Mouse (Mus musculus) megakaryocyte, embryonic 14.5 days (primary cell): ENCODE results near the gene Tom1l2. TPM values are rescaled to one million over a fixed set of nuclear protein-coding genes. Genes with fewer than 3 reads are reported as not detected.
A peak's percentile ranks its signal among the peaks of the same experiment; 100 is the strongest.

Source experiments
- H3K27me3 ChIP-seq: replicated peaks from 2 replicates; pipeline ENCODE3; 2012; ENCODE audit warnings: inconsistent platforms
- H3K36me3 ChIP-seq: replicated peaks from 2 replicates; pipeline ENCODE3; 2012; ENCODE audit warnings: low read length, inconsistent platforms, mixed read lengths
- H3K4me1 ChIP-seq: 2 replicates; pipeline ENCODE4 v1.6.1; 2012; ENCODE audit warnings: inconsistent platforms
- H3K4me3 ChIP-seq: replicated peaks from 2 replicates; pipeline ENCODE3; 2012; ENCODE audit warnings: moderate library complexity, mild to moderate bottlenecking, inconsistent platforms
- H3K9me3 ChIP-seq: 2 replicates; pipeline ENCODE4 v1.6.1; 2012; ENCODE audit warnings: inconsistent platforms
- FLI1 ChIP-seq: IDR thresholded peaks from 2 replicates; pipeline ENCODE4 v1.6.1; 2012; ENCODE audit warnings: low read length, inconsistent platforms, mixed read lengths
- GATA1 ChIP-seq: IDR thresholded peaks from 3 replicates; pipeline ENCODE4 v1.6.1; 2012; ENCODE audit warnings: mixed read lengths, low read length, inconsistent platforms, borderline replicate concordance
- polyA plus RNA-seq: library from polyadenylated mRNA; stranded (reverse); fragments of >175 nt; gene quantifications from 2 replicates; pipeline ENCODE4 v1.2.3, GENCODE M21; 2012; ENCODE audit warnings: low replicate concordance; ENCODE audit not compliant: insufficient read depth

Gene Tom1l2
- polyA plus RNA-seq, 1 experiment = 9.4 TPM

GRCm38 (mm10) chr11:60351925-60352371 is 757 bp downstream of the Tom1l2 start:
- Histone ChIP-seq H3K4me1 (peaks cover 42% of the 10 kb centered on the region), H3K9me3 (no peaks in the 10 kb centered on the region), H3K27me3 (no peaks in the 10 kb centered on the region), H3K36me3 (peaks cover 2% of the 10 kb centered on the region), H3K4me3 (peak overlapping the region; percentile 99)
- no peak for TF ChIP-seq FLI1
- no peak for TF ChIP-seq GATA1

GRCm38 (mm10) chr11:60351388-60351787 is 1.3 kb downstream of the Tom1l2 start:
- no peaks in the 10 kb centered on the region for H3K9me3 ChIP-seq
- TF ChIP-seq FLI1 (no peak), GATA1 (no peak)
- H3K4me3 ChIP-seq = peak overlapping the region; percentile 99
- no peaks in the 10 kb centered on the region for H3K27me3 ChIP-seq
- H3K4me1 ChIP-seq = peaks cover 42% of the 10 kb centered on the region
- peaks cover 2% of the 10 kb centered on the region for H3K36me3 ChIP-seq

GRCm38 (mm10) chr11:60346537-60346936 is 6.2 kb downstream of the Tom1l2 start:
- H3K9me3 ChIP-seq = no peaks in the 10 kb centered on the region

DNA sequence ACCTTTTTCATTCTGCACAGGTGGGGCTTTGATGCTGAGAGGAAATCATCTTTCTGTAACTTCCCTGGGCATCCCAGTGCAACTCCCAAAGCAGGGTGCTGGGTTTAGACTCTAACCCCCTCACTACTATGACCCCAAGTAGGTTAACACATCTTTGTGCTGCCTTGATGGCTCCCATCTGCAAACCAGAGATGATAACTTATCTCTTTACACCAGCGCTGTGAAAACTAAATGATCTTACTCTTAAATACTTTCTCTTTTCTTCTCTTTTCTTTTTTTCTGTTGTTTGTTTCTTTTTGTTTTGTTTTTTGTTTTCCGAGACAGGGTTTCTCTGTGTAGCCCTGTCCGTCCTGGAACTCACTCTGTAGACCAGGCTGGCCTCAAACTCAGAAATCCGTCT is 6.8 kb downstream of the Tom1l2 start:
- TF ChIP-seq GATA1 (no peak), FLI1 (no peak)
- Histone ChIP-seq H3K4me3 (no peak overlapping the region), H3K27me3 (no peaks in the 10 kb centered on the region), H3K4me1 (peaks cover 34% of the 10 kb centered on the region), H3K36me3 (peaks cover 28% of the 10 kb centered on the region), H3K9me3 (no peaks in the 10 kb centered on the region)

More at GRCm38 (mm10) chr11:60346537-60346936, 6.2 kb downstream of the Tom1l2 start:
- TF ChIP-seq GATA1 (no peak), FLI1 (no peak)
- H3K36me3 ChIP-seq = peaks cover 26% of the 10 kb centered on the region
- H3K27me3 ChIP-seq = no peaks in the 10 kb centered on the region
- no peak overlapping the region for H3K4me3 ChIP-seq
- H3K4me1 ChIP-seq = peaks cover 32% of the 10 kb centered on the region

GRCm38 (mm10) chr11:60339361-60339760 is 13.3 kb downstream of the Tom1l2 start:
- TF ChIP-seq FLI1 = no peak
- no peak for TF ChIP-seq GATA1
- Histone ChIP-seq H3K4me1 (peaks cover 37% of the 10 kb centered on the region), H3K9me3 (no peaks in the 10 kb centered on the region), H3K36me3 (peaks cover 33% of the 10 kb centered on the region), H3K27me3 (no peaks in the 10 kb centered on the region), H3K4me3 (no peak overlapping the region)

DNA sequence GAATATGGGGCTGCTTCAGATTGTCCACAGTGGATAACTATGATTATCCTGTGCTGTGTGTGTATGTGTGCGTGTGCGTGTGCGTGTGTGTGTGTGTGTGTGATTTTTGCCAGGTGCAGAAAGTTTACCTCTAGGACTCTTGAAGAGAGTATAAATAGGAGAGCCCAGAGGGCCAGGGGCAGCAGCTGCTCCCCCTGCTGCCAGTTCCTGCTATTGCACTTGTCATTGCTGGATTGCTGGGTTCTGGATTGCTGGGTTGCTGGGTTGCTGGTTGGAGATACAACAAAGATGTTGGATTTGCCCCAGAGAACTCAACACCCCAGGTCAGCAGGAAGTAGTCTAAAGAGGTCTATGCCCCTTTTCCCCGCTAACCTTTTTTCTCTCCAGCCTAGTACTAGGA is 14.4 kb downstream of the Tom1l2 start:
- Histone ChIP-seq H3K27me3 (no peaks in the 10 kb centered on the region), H3K9me3 (no peaks in the 10 kb centered on the region), H3K4me1 (peaks cover 41% of the 10 kb centered on the region), H3K36me3 (peaks cover 25% of the 10 kb centered on the region), H3K4me3 (no peak overlapping the region)
- TF ChIP-seq GATA1 = no peak
- TF ChIP-seq FLI1 = no peak

GRCm38 (mm10) chr11:60335771-60336170 is 16.9 kb downstream of the Tom1l2 start:
- TF ChIP-seq GATA1 = no peak
- no peak for TF ChIP-seq FLI1
- no peak overlapping the region for H3K4me3 ChIP-seq
- H3K9me3 ChIP-seq = no peaks in the 10 kb centered on the region
- peaks cover 38% of the 10 kb centered on the region for H3K4me1 ChIP-seq
- H3K36me3 ChIP-seq = peaks cover 7% of the 10 kb centered on the region
- H3K27me3 ChIP-seq = no peaks in the 10 kb centered on the region

GRCm38 (mm10) chr11:60334124-60334523 is 18.6 kb downstream of the Tom1l2 start:
- H3K27me3 ChIP-seq = no peaks in the 10 kb centered on the region
- H3K36me3 ChIP-seq = peaks cover 7% of the 10 kb centered on the region
- H3K9me3 ChIP-seq = no peaks in the 10 kb centered on the region
- peaks cover 47% of the 10 kb centered on the region for H3K4me1 ChIP-seq
- H3K4me3 ChIP-seq = no peak overlapping the region
- no peak for TF ChIP-seq FLI1
- TF ChIP-seq GATA1 = no peak

GRCm38 (mm10) chr11:60333461-60333860 is 19.2 kb downstream of the Tom1l2 start:
- Histone ChIP-seq H3K27me3 (no peaks in the 10 kb centered on the region), H3K4me3 (no peak overlapping the region), H3K36me3 (peaks cover 9% of the 10 kb centered on the region), H3K9me3 (no peaks in the 10 kb centered on the region), H3K4me1 (peaks cover 49% of the 10 kb centered on the region)
- TF ChIP-seq FLI1 = no peak
- no peak for TF ChIP-seq GATA1

DNA sequence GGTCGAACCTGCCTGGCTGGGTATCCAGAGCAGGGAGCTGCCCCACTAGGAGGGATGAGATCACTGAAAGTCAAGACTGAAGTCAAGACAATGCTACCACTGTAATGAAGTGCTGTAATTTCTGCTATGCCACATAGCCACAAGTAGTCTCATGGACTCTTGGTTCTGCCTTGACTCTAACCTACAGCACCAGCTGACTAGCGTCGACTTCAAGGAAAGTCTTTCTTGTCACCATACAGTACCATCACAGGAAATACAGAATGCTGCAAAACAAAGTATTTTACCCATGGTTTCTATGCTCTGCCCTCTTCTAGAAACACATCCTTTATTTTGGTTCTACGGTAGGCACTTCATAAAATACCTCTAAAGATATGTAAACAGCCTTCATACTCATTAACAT is 22.2 kb downstream of the Tom1l2 start:
- Histone ChIP-seq H3K9me3 (no peaks in the 10 kb centered on the region), H3K4me1 (peaks cover 33% of the 10 kb centered on the region), H3K27me3 (no peaks in the 10 kb centered on the region), H3K36me3 (peaks cover 3% of the 10 kb centered on the region), H3K4me3 (no peak overlapping the region)
- TF ChIP-seq FLI1 (no peak), GATA1 (no peak)

GRCm38 (mm10) chr11:60323731-60324130 is 29.0 kb downstream of the Tom1l2 start:
- no peaks in the 10 kb centered on the region for H3K27me3 ChIP-seq
- no peaks in the 10 kb centered on the region for H3K9me3 ChIP-seq
- TF ChIP-seq GATA1 (no peak), FLI1 (no peak)
- H3K36me3 ChIP-seq = peaks cover under 1% of the 10 kb centered on the region
- peaks cover 50% of the 10 kb centered on the region for H3K4me1 ChIP-seq
- H3K4me3 ChIP-seq = no peak overlapping the region
